Mouse (Mus musculus): ENCODE measurements at regions not wholly inside any gene's neighbourhood (a gene's known extent, or its start where the extent isn't known, plus 50 kb on each side); places are given as distances from the start of the nearest gene placed in this dataset.

- no peak for TF ChIP-seq CTCF (IDR thresholded peaks at IDR 0.05; ENCODE audit: low read depth)
- TF ChIP-seq EP300 (IDR thresholded peaks at IDR 0.05; ENCODE audit: low read depth) = no peak
Observed at GRCm38 (mm10) chr12:92801121-92801520, 952.2 kb upstream of the Sel1l start.

All from liver, postnatal 0 days (tissue).